Mouse (Mus musculus): ENCODE results near the gene Tmem191c. TPM values are rescaled to one million over a fixed set of nuclear protein-coding genes. Genes with fewer than 3 reads are reported as not detected.

Gene Tmem191c
- total RNA-seq, 2 experiments from 2014 or later = 78.9 to 82.4 TPM

GRCm38 (mm10) chr16:17324745-17325144, 48.9 kb downstream of the Tmem191c start:
- intact Hi-C loops (cut with DNase I) = no loop called here
- DNase-seq = no peak

GRCm38 (mm10) chr16:17326064-17326463, 50.2 kb downstream of the Tmem191c start:
- intact Hi-C loops (cut with DNase I) = no loop called here
- no peak for DNase-seq

GRCm38 (mm10) chr16:17329848-17330570, 54.1 kb downstream of the Tmem191c start:
- no peak for DNase-seq
- intact Hi-C loops (cut with DNase I) = no loop called here

GRCm38 (mm10) chr16:17331116-17331515, 55.2 kb downstream of the Tmem191c start, which contains the start of gene Serpind1:
Gene Serpind1, plus strand, starts transcription at chr16:17331371.
- intact Hi-C loops (cut with DNase I) = no loop called here

GRCm38 (mm10) chr16:17331855-17332254, 56.0 kb downstream of the Tmem191c start:
- intact Hi-C loops (cut with DNase I) = no loop called here
- DNase-seq = no peak

More at GRCm38 (mm10) chr16:17331116-17331515, 55.2 kb downstream of the Tmem191c start, which contains the start of gene Serpind1:
- no peak for DNase-seq

Other genes starting within 250 kb of the Tmem191c start
- gene Ypel1, start 206.4 kb upstream of the Tmem191c start, total RNA-seq (2021) = 100 to 1,000 TPM; 102 to 114 TPM
- 10 to 100 TPM; 88.3 to 91.9 TPM for gene Ppil2, start 164.8 kb upstream of the Tmem191c start, total RNA-seq (2021)
- gene 2610318N02Rik, start 150.9 kb upstream of the Tmem191c start, total RNA-seq (2021) = 1 to 10 TPM; 4.8 to 6.1 TPM
- 10 to 100 TPM; 10.8 to 12.6 TPM for gene Sdf2l1, start 143.7 kb upstream of the Tmem191c start, total RNA-seq (2021)
- 10 to 100 TPM; 71.3 to 74.5 TPM for gene Ydjc, start 131.5 kb upstream of the Tmem191c start, total RNA-seq (2021)
- 1 to 10 TPM; 8.9 to 9.3 TPM for gene Ccdc116, start 128.8 kb upstream of the Tmem191c start, total RNA-seq (2021)
- gene Ube2l3, start 73.4 kb upstream of the Tmem191c start, total RNA-seq (2021) = 100 to 1,000 TPM; 161 to 164 TPM
- 1 to 10 TPM; 2.8 to 3.2 TPM for gene Rimbp3, start 67.5 kb upstream of the Tmem191c start, total RNA-seq (2021)
- gene Hic2, start 42.5 kb upstream of the Tmem191c start, total RNA-seq (2021) = 10 to 100 TPM; 11.5 to 13.1 TPM
- gene Serpind1, start 55.3 kb downstream of the Tmem191c start, total RNA-seq (2021) = 1 to 10 TPM; 2.7 to 2.8 TPM
- 10 to 100 TPM; 33.7 to 35.0 TPM for gene Snap29, start 129.9 kb downstream of the Tmem191c start, total RNA-seq (2021)
- 100 to 1,000 TPM; 150 to 152 TPM for gene Pi4ka, start 130.2 kb downstream of the Tmem191c start, total RNA-seq (2021)
- 10 to 100 TPM; 35.7 to 35.8 TPM for gene Crkl, start 175.9 kb downstream of the Tmem191c start, total RNA-seq (2021)
- 10 to 100 TPM in 1 of 2 experiments, 1 to 10 TPM in 1; 9.3 to 13.6 TPM for gene Aifm3, start 213.5 kb downstream of the Tmem191c start, total RNA-seq (2021)
- 100 to 1,000 TPM; 158 to 182 TPM for gene Lztr1, start 232.6 kb downstream of the Tmem191c start, total RNA-seq (2021)